Mouse (Mus musculus) G1E (cell line): ENCODE results near the gene Sh3pxd2a. TPM values are rescaled to one million over a fixed set of nuclear protein-coding genes. Genes with fewer than 3 reads are reported as not detected.

ENCODE experiments used
- ATAC-seq: 2 replicates; pipeline ENCODE4 v1.8.0; 2016; ENCODE audit warnings: mild to moderate bottlenecking; ENCODE audit not compliant: insufficient number of reproducible peaks, poor library complexity, low FRiP score, severe bottlenecking; ENCODE audit errors: extremely low read depth
- DNase-seq: peaks from one replicate; pipeline ENCODE4 v3.0.0; 2012; ENCODE audit warnings: low spot score
- H3K27me3 ChIP-seq: 2 replicates; pipeline ENCODE4 v1.6.1; 2012; ENCODE audit warnings: mild to moderate bottlenecking, low read length, inconsistent platforms; ENCODE audit not compliant: insufficient read depth
- H3K36me3 ChIP-seq: replicated peaks from 2 replicates; pipeline ENCODE3; 2012; ENCODE audit warnings: mild to moderate bottlenecking, inconsistent platforms
- H3K4me1 ChIP-seq: 2 replicates; pipeline ENCODE4 v1.6.1; 2012; ENCODE audit warnings: low read depth, low read length, inconsistent platforms, mixed read lengths; ENCODE audit not compliant: insufficient read depth
- H3K4me3 ChIP-seq: 2 replicates; pipeline ENCODE4 v1.5.1; 2012; ENCODE audit warnings: low read depth, mild to moderate bottlenecking, inconsistent platforms, low read length, moderate library complexity, mixed read lengths
- H3K9me3 ChIP-seq: replicated peaks from 2 replicates; pipeline ENCODE4 v1.6.1; 2012; ENCODE audit warnings: inconsistent platforms
- CTCF ChIP-seq: IDR thresholded peaks from 2 replicates; pipeline ENCODE4 v1.5.1; 2012; ENCODE audit warnings: low read depth, low read length, inconsistent platforms, mixed read lengths
- GATA1 ChIP-seq: IDR thresholded peaks from 2 replicates; pipeline ENCODE4 v1.6.1; 2012; ENCODE audit warnings: borderline replicate concordance, low read length, inconsistent platforms, mixed read lengths
- GATA2 ChIP-seq: IDR thresholded peaks from 2 replicates; pipeline ENCODE4 v1.6.1; 2012; ENCODE audit warnings: low read depth, low read length, inconsistent platforms, borderline replicate concordance
- POLR2AphosphoS5 ChIP-seq: IDR thresholded peaks from 2 replicates; pipeline ENCODE4 v1.6.1; 2012; ENCODE audit warnings: low read depth, low read length, inconsistent platforms; ENCODE audit not compliant: insufficient replicate concordance
- TAL1 ChIP-seq: conservative IDR thresholded peaks from 2 replicates; pipeline ENCODE4 v1.6.1; 2012; ENCODE audit warnings: low read depth, low read length, inconsistent platforms, mixed read lengths
- polyA plus RNA-seq: library from polyadenylated mRNA; stranded (reverse); fragments of >175 nt; gene quantifications from 2 replicates; pipeline ENCODE4 v1.2.3, GENCODE M21; 2012
- total RNA-seq, 2 experiments: library from RNA; stranded (forward) in 1 of 2; stranded (reverse) in 1 of 2; fragments of 200-1000 nt in 1 of 2; fragments of >200 nt in 1 of 2; fragmentation: Nextera tagmentation in 1 of 2; gene quantifications; 2 replicates each; pipeline ENCODE4 v1.2.3; 2014 to 2017

Sh3pxd2a gene
- total and polyA plus RNA-seq, 3 experiments = 0.16 TPM; not detected in 2

GRCm38 (mm10) chr19:47357297-47357696, 106.9 kb downstream of the Sh3pxd2a start:
- TF ChIP-seq GATA1 (no peak), GATA2 (no peak), CTCF (no peak), TAL1 (no peak), POLR2AphosphoS5 (no peak)
- DNase-seq (no peak), ATAC-seq (no peak)

GRCm38 (mm10) chr19:47356188-47356857, 107.9 kb downstream of the Sh3pxd2a start:
- peak; percentile 53 for DNase-seq
- ATAC-seq = peak; percentile 64
- Histone ChIP-seq H3K9me3 (no peaks in the 10 kb centered on the region), H3K36me3 (no peaks in the 10 kb centered on the region), H3K27me3 (peaks cover 3% of the 10 kb centered on the region; the same call in 1 of the 2 replicates), H3K4me1 (no peaks in the 10 kb centered on the region), H3K4me3 (no peak overlapping the region)
- TF ChIP-seq GATA2 (no peak), POLR2AphosphoS5 (no peak), TAL1 (no peak), GATA1 (no peak), CTCF (peak; percentile 77)

More at GRCm38 (mm10) chr19:47357297-47357696, 106.9 kb downstream of the Sh3pxd2a start:
- no peaks in the 10 kb centered on the region for H3K36me3 ChIP-seq
- H3K4me3 ChIP-seq = no peak overlapping the region
- peaks cover 4% of the 10 kb centered on the region; the same call in 1 of the 2 replicates for H3K27me3 ChIP-seq
- no peaks in the 10 kb centered on the region for H3K4me1 ChIP-seq
- no peaks in the 10 kb centered on the region for H3K9me3 ChIP-seq

- TF ChIP-seq GATA1 (no peak), POLR2AphosphoS5 (no peak), GATA2 (no peak), CTCF (no peak), TAL1 (no peak)
- ATAC-seq = no peak
Measured at GRCm38 (mm10) chr19:47354456-47354855, 109.7 kb downstream of the Sh3pxd2a start.

GRCm38 (mm10) chr19:47349043-47349442, 115.2 kb downstream of the Sh3pxd2a start:
- no peaks in the 10 kb centered on the region for H3K4me1 ChIP-seq
- DNase-seq = no peak
- no peak overlapping the region for H3K4me3 ChIP-seq
- H3K36me3 ChIP-seq = no peaks in the 10 kb centered on the region
- peaks cover 7% of the 10 kb centered on the region; the same call in 1 of the 2 replicates for H3K27me3 ChIP-seq
- no peak for ATAC-seq
- H3K9me3 ChIP-seq = no peaks in the 10 kb centered on the region
- TF ChIP-seq CTCF = no peak

More at GRCm38 (mm10) chr19:47354456-47354855, 109.7 kb downstream of the Sh3pxd2a start:
- no peaks in the 10 kb centered on the region for H3K36me3 ChIP-seq
- no peaks in the 10 kb centered on the region for H3K9me3 ChIP-seq
- peaks cover 3% of the 10 kb centered on the region; the same call in 1 of the 2 replicates for H3K27me3 ChIP-seq
- no peak overlapping the region for H3K4me3 ChIP-seq
- DNase-seq = no peak
- no peaks in the 10 kb centered on the region for H3K4me1 ChIP-seq

- no peaks in the 10 kb centered on the region for H3K9me3 ChIP-seq
- no peak for TF ChIP-seq GATA1
- no peak for TF ChIP-seq GATA2
- TF ChIP-seq POLR2AphosphoS5 = no peak
- no peak for TF ChIP-seq TAL1
- no peak for TF ChIP-seq CTCF
- H3K4me3 ChIP-seq = no peak overlapping the region
- peaks cover 7% of the 10 kb centered on the region; the same call in 1 of the 2 replicates for H3K27me3 ChIP-seq
- ATAC-seq (no peak), DNase-seq (no peak)
- H3K36me3 ChIP-seq = no peaks in the 10 kb centered on the region
- no peaks in the 10 kb centered on the region for H3K4me1 ChIP-seq
Measured at GRCm38 (mm10) chr19:47348395-47349016, 115.7 kb downstream of the Sh3pxd2a start.

- TF ChIP-seq CTCF (no peak), GATA1 (no peak)
- no peaks in the 10 kb centered on the region for H3K4me1 ChIP-seq
- no peak for ATAC-seq
- DNase-seq = no peak
- H3K27me3 ChIP-seq = peaks cover 8% of the 10 kb centered on the region; the same call in 1 of the 2 replicates
- H3K9me3 ChIP-seq = no peaks in the 10 kb centered on the region
- no peak overlapping the region for H3K4me3 ChIP-seq
- H3K36me3 ChIP-seq = no peaks in the 10 kb centered on the region
Measured at GRCm38 (mm10) chr19:47347021-47347643, 117.1 kb downstream of the Sh3pxd2a start.
